Mouse (Mus musculus) lung, adult 2 months (tissue): ENCODE measurements around the gene Npm3.

ENCODE experiments used
- CTCF ChIP-seq: fragments of 200-500 bp; IDR thresholded peaks from 2 replicates; pipeline ENCODE4 v1.5.1; 2011; ENCODE audit warnings: mild to moderate bottlenecking, low read length, control low read depth; ENCODE audit not compliant: insufficient read depth
- POLR2A ChIP-seq: fragments of 200-500 bp; IDR thresholded peaks from 2 replicates; pipeline ENCODE4 v1.6.1; 2011; ENCODE audit warnings: low read depth, mild to moderate bottlenecking, control low read depth, low read length, borderline replicate concordance; ENCODE audit errors: extremely low read depth

DNA sequence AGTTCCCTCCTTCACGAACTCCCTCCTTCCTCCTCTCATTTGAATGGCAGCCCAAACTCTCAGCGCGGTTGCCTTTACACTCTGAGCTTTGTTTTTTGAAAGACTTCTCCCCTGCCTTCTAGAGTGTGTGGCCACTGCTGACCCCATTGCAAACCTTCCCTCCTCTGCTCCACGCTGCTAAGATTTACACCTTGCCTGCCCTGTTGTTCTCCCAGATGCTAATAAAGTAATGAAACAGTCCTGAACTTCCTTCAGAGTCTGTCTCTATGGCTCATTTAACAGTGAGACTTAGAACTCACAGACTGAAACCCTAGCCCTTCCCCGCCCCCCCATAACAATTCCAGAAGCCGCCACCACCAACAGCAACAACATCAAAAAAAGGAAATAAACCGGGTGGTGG lies 40.0 kb upstream of the Npm3 start:
- no peak for TF ChIP-seq CTCF
- no peak for TF ChIP-seq POLR2A
